Mouse (Mus musculus) spleen, postnatal 10 days (tissue): ENCODE results near the gene B3gat3.
"Not testable (repeated sequence)": the region's sequence is repeated elsewhere in the genome, so short reads cannot be mapped to it uniquely, and the experiment has no call there.

Experiments used
- DNase-seq, 2 experiments: peaks; one replicate each; pipeline ENCODE4 v3.0.0; 2021 to 2022; ENCODE audit warnings: low spot score in 2 of 2

The B3gat3 gene

GRCm38 (mm10) chr19:8942276-8942964 is 22.2 kb downstream of the B3gat3 start:
- no peak for DNase-seq

- DNase-seq: no peak
These were observed 22.9 kb downstream of the B3gat3 start for GRCm38 (mm10) chr19:8943047-8943446.

GRCm38 (mm10) chr19:8944062-8944461 is 23.9 kb downstream of the B3gat3 start:
- DNase-seq: peak in 1 of 2 experiments; percentile 31

GRCm38 (mm10) chr19:8944750-8945149 is 24.6 kb downstream of the B3gat3 start:
- DNase-seq: peak; percentile 48 to 83

- DNase-seq: no peak
These were observed 25.1 kb downstream of the B3gat3 start for GRCm38 (mm10) chr19:8945251-8945650.

- no peak for DNase-seq
These were observed 26.8 kb downstream of the B3gat3 start for GRCm38 (mm10) chr19:8946929-8947328.

- DNase-seq: no peak
These were observed 30.0 kb downstream of the B3gat3 start for GRCm38 (mm10) chr19:8950190-8950589.

GRCm38 (mm10) chr19:8952241-8952640 is 32.1 kb downstream of the B3gat3 start:
- DNase-seq: no peak

GRCm38 (mm10) chr19:8953135-8954039 is 33.2 kb downstream of the B3gat3 start, which contains the start of gene Tut1:
Tut1 (plus strand) TSS chr19:8953847.
- DNase-seq: peak; percentile 87 to 88

- DNase-seq: no peak
These were observed 34.0 kb downstream of the B3gat3 start for GRCm38 (mm10) chr19:8954171-8954570.

- DNase-seq: no peak
These were observed 42.1 kb downstream of the B3gat3 start for GRCm38 (mm10) chr19:8962256-8962655.

- DNase-seq: peak in 1 of 2 experiments; percentile 5
These were observed 44.9 kb downstream of the B3gat3 start for GRCm38 (mm10) chr19:8965075-8965474.

- peak in 1 of 2 experiments; percentile 10 for DNase-seq
These were observed 45.6 kb downstream of the B3gat3 start for GRCm38 (mm10) chr19:8965771-8966170.

- no peak for DNase-seq
These were observed 46.0 kb downstream of the B3gat3 start for GRCm38 (mm10) chr19:8966198-8966589.

- DNase-seq: peak; percentile 90 to 99
These were observed 46.6 kb downstream of the B3gat3 start, which contains the start of gene Eef1g for GRCm38 (mm10) chr19:8966590-8967372. Eef1g (plus strand) TSS chr19:8967041.

- no peak for DNase-seq
These were observed 47.2 kb downstream of the B3gat3 start for GRCm38 (mm10) chr19:8967373-8967743.

GRCm38 (mm10) chr19:8967893-8968292 is 47.7 kb downstream of the B3gat3 start:
- peak in 1 of 2 experiments; percentile 5 for DNase-seq

- not testable (repeated sequence) for DNase-seq
These were observed 52.3 kb downstream of the B3gat3 start for GRCm38 (mm10) chr19:8972491-8972890.

- DNase-seq: no peak
These were observed 54.5 kb downstream of the B3gat3 start for GRCm38 (mm10) chr19:8974638-8975037.

GRCm38 (mm10) chr19:8975491-8975890 is 55.3 kb downstream of the B3gat3 start:
- DNase-seq: no peak

- peak; percentile 22 to 63 for DNase-seq
These were observed 56.4 kb downstream of the B3gat3 start for GRCm38 (mm10) chr19:8976535-8976934.
